Mouse (Mus musculus) MEL (cell line): ENCODE data around the gene Pah. TPM values are rescaled to one million over a fixed set of nuclear protein-coding genes. Genes with fewer than 3 reads are reported as not detected.

Experiments
- DNase-seq: peaks from one replicate; pipeline ENCODE4 v3.0.0; 2011; ENCODE audit warnings: low read depth, low spot score
- H3K27ac ChIP-seq: 2 replicates; pipeline ENCODE4 v1.5.1; 2012; ENCODE audit warnings: low read depth, mild to moderate bottlenecking, control low read depth, low read length, moderate library complexity; ENCODE audit not compliant: control insufficient read depth
- H3K27me3 ChIP-seq, 2 experiments: fragments of 150-350 bp in 1 of 2; sonication (generic) in 1 of 2; 2 replicates each; pipeline ENCODE4 v1.6.1; 2012; ENCODE audit warnings: low read length in 2 of 2, mild to moderate bottlenecking in 2 of 2, improper control_type of control experiment in 1 of 2, moderate library complexity in 1 of 2; ENCODE audit not compliant: insufficient read depth in 2 of 2, control insufficient read depth in 1 of 2
- H3K36me3 ChIP-seq, 2 experiments: 2 replicates each; pipeline ENCODE4 v1.6.1; 2012 to 2014; ENCODE audit warnings: low read length in 2 of 2, improper control_type of control experiment in 1 of 2, inconsistent platforms in 1 of 2, mild to moderate bottlenecking in 1 of 2; ENCODE audit not compliant: insufficient read depth in 2 of 2, control insufficient read depth in 1 of 2
- H3K4me1 ChIP-seq, 2 experiments: fragments of 150-350 bp in 1 of 2; sonication (generic) in 1 of 2; 2 replicates each; pipeline ENCODE4 v1.6.1; 2012; ENCODE audit warnings: low read length in 2 of 2, improper control_type of control experiment in 1 of 2, mild to moderate bottlenecking in 1 of 2; ENCODE audit not compliant: insufficient read depth in 2 of 2, control insufficient read depth in 1 of 2
- H3K4me3 ChIP-seq, 2 experiments: fragments of 150-350 bp in 1 of 2; sonication (generic) in 1 of 2; 2 replicates each; pipeline ENCODE4 v1.5.1; 2012; ENCODE audit warnings: low read depth in 2 of 2, low read length in 2 of 2, mild to moderate bottlenecking in 2 of 2, moderate library complexity in 2 of 2, control low read depth in 1 of 2, improper control_type of control experiment in 1 of 2; ENCODE audit not compliant: control insufficient read depth in 1 of 2, insufficient read depth in 1 of 2
- H3K79me2 ChIP-seq: 2 replicates; pipeline ENCODE4 v1.6.1; 2012; ENCODE audit warnings: mild to moderate bottlenecking, low read length, moderate library complexity; ENCODE audit not compliant: control insufficient read depth, poor library complexity, insufficient read depth
- H3K9ac ChIP-seq: 2 replicates; pipeline ENCODE4 v1.6.1; 2012; ENCODE audit warnings: low read depth, mild to moderate bottlenecking, control low read depth, low read length, moderate library complexity; ENCODE audit not compliant: control insufficient read depth, poor library complexity, severe bottlenecking
- H3K9me3 ChIP-seq: fragments of 150-350 bp; sonication (generic); replicated peaks from 2 replicates; pipeline ENCODE4 v1.6.1; 2012; ENCODE audit warnings: mild to moderate bottlenecking, low read length, improper control_type of control experiment, moderate library complexity; ENCODE audit not compliant: insufficient read depth
- BHLHE40 ChIP-seq: IDR thresholded peaks from 2 replicates; pipeline ENCODE4 v1.6.1; 2012; ENCODE audit warnings: low read depth, mild to moderate bottlenecking, inconsistent platforms, low read length, improper control_type of control experiment, borderline replicate concordance
- CHD1 ChIP-seq: IDR thresholded peaks from 2 replicates; pipeline ENCODE4 v1.6.1; 2012; ENCODE audit warnings: low read depth, mild to moderate bottlenecking, inconsistent platforms, low read length, improper control_type of control experiment
- CHD2 ChIP-seq: IDR thresholded peaks from 2 replicates; pipeline ENCODE4 v1.6.1; 2011; ENCODE audit warnings: low read length, improper control_type of control experiment
- CTCF ChIP-seq, 3 experiments: IDR thresholded peaks in 2 of 3; conservative IDR thresholded peaks in 1 of 3; 2 replicates each; pipeline ENCODE4 v1.5.1; 2011 to 2012; ENCODE audit warnings: low read length in 3 of 3, low read depth in 2 of 3, mild to moderate bottlenecking in 2 of 3, improper control_type of control experiment in 1 of 3, inconsistent platforms in 1 of 3, mixed read lengths in 1 of 3, moderate library complexity in 1 of 3; ENCODE audit not compliant: control insufficient read depth in 1 of 3, insufficient read depth in 1 of 3, poor library complexity in 1 of 3, severe bottlenecking in 1 of 3
- E2F4 ChIP-seq: IDR thresholded peaks from 2 replicates; pipeline ENCODE4 v1.6.1; 2011; ENCODE audit warnings: low read depth, low read length, improper control_type of control experiment, borderline replicate concordance
- JUND ChIP-seq: IDR thresholded peaks from 2 replicates; pipeline ENCODE4 v1.6.1; 2011; ENCODE audit warnings: low read depth, mild to moderate bottlenecking, improper control_type of control experiment, low read length
- KAT2A ChIP-seq: conservative IDR thresholded peaks from 2 replicates; pipeline ENCODE4 v1.6.1; 2012; ENCODE audit warnings: low read depth, low read length, improper control_type of control experiment, inconsistent platforms
- MAX ChIP-seq: IDR thresholded peaks from 2 replicates; pipeline ENCODE4 v1.6.1; 2011; ENCODE audit warnings: low read length, improper control_type of control experiment
- MAZ ChIP-seq: IDR thresholded peaks from 2 replicates; pipeline ENCODE4 v1.6.1; 2012; ENCODE audit warnings: low read depth, mild to moderate bottlenecking, inconsistent platforms, low read length, improper control_type of control experiment
- MEF2A ChIP-seq: IDR thresholded peaks from 2 replicates; pipeline ENCODE4 v1.6.1; 2014; ENCODE audit warnings: low read depth, mild to moderate bottlenecking, inconsistent platforms, low read length, improper control_type of control experiment; ENCODE audit not compliant: poor library complexity, insufficient replicate concordance, severe bottlenecking; ENCODE audit errors: extremely low read depth
- MYB ChIP-seq: IDR thresholded peaks from 2 replicates; pipeline ENCODE4 v1.6.1; 2011; ENCODE audit warnings: mild to moderate bottlenecking, low read depth, low read length, improper control_type of control experiment
- MYC ChIP-seq: IDR thresholded peaks from 2 replicates; pipeline ENCODE4 v1.6.1; 2011; ENCODE audit warnings: low read depth, mild to moderate bottlenecking, low read length, improper control_type of control experiment, moderate library complexity
- NELFE ChIP-seq: IDR thresholded peaks from 2 replicates; pipeline ENCODE4 v1.6.1; 2011; ENCODE audit warnings: low read depth, low read length, improper control_type of control experiment
- NRF1 ChIP-seq: IDR thresholded peaks from 2 replicates; pipeline ENCODE4 v1.6.1; 2014; ENCODE audit warnings: low read depth, mild to moderate bottlenecking, inconsistent platforms, low read length, improper control_type of control experiment, moderate library complexity; ENCODE audit not compliant: poor library complexity, insufficient read depth, severe bottlenecking
- POLR2AphosphoS5 ChIP-seq: IDR thresholded peaks from 2 replicates; pipeline ENCODE4 v1.6.1; 2012; ENCODE audit warnings: low read depth, borderline replicate concordance, mild to moderate bottlenecking, inconsistent platforms, low read length, moderate library complexity, mixed read lengths
- RAD21 ChIP-seq: IDR thresholded peaks from 2 replicates; pipeline ENCODE4 v1.6.1; 2011; ENCODE audit warnings: mild to moderate bottlenecking, low read depth, low read length, improper control_type of control experiment
- RCOR1 ChIP-seq: IDR thresholded peaks from 2 replicates; pipeline ENCODE4 v1.6.1; 2012; ENCODE audit warnings: low read depth, mild to moderate bottlenecking, inconsistent platforms, low read length, improper control_type of control experiment
- SIN3A ChIP-seq: IDR thresholded peaks from 2 replicates; pipeline ENCODE4 v1.6.1; 2012; ENCODE audit warnings: low read length, improper control_type of control experiment, inconsistent platforms
- SMC3 ChIP-seq: IDR thresholded peaks from 2 replicates; pipeline ENCODE4 v1.6.1; 2011; ENCODE audit warnings: low read depth, low read length, improper control_type of control experiment
- TAL1 ChIP-seq: IDR thresholded peaks from 2 replicates; pipeline ENCODE4 v1.6.1; 2012; ENCODE audit warnings: mild to moderate bottlenecking, inconsistent platforms, low read length, moderate library complexity, mixed read lengths
- TBP ChIP-seq: IDR thresholded peaks from 2 replicates; pipeline ENCODE4 v1.8.0; 2011; ENCODE audit warnings: low read depth, low read length, improper control_type of control experiment
- TCF12 ChIP-seq: IDR thresholded peaks from 2 replicates; pipeline ENCODE4 v1.6.1; 2014; ENCODE audit warnings: low read depth, mild to moderate bottlenecking, inconsistent platforms, low read length, improper control_type of control experiment, moderate library complexity
- USF1 ChIP-seq: IDR thresholded peaks from 2 replicates; pipeline ENCODE4 v1.6.1; 2014; ENCODE audit warnings: low read depth, mild to moderate bottlenecking, inconsistent platforms, low read length, improper control_type of control experiment, moderate library complexity
- USF2 ChIP-seq, 2 experiments: IDR thresholded peaks; 2 replicates each; pipeline ENCODE4 v1.6.1; 2011 to 2012; ENCODE audit warnings: improper control_type of control experiment in 2 of 2, low read length in 2 of 2, borderline replicate concordance in 1 of 2, inconsistent platforms in 1 of 2, low read depth in 1 of 2, mild to moderate bottlenecking in 1 of 2; ENCODE audit not compliant: insufficient read depth in 1 of 2
- ZKSCAN1 ChIP-seq: IDR thresholded peaks from 2 replicates; pipeline ENCODE4 v1.6.1; 2012; ENCODE audit warnings: low read depth, mild to moderate bottlenecking, inconsistent platforms, low read length, improper control_type of control experiment, moderate library complexity
- ZMIZ1 ChIP-seq: IDR thresholded peaks from 2 replicates; pipeline ENCODE4 v1.6.1; 2012; ENCODE audit warnings: low read depth, mild to moderate bottlenecking, inconsistent platforms, low read length, improper control_type of control experiment, moderate library complexity
- polyA plus RNA-seq, 2 experiments: library from polyadenylated mRNA; stranded (reverse) in 1 of 2; unstranded in 1 of 2; fragments of >175 nt in 1 of 2; fragments of >200 nt in 1 of 2; gene quantifications; 2 replicates each; pipeline versions ENCODE4 v1.2.1 to v1.2.4; 2012; ENCODE audit warnings: low replicate concordance in 2 of 2, low read depth in 1 of 2; ENCODE audit not compliant: insufficient read length in 2 of 2, insufficient read depth in 1 of 2, missing spikeins in 1 of 2
- total RNA-seq: library from RNA; depleted of rRNA; stranded (reverse); fragments of 300-350 nt; gene quantifications from 2 replicates; pipeline ENCODE4 v1.2.3, GENCODE M21; 2012

The Pah gene
- total and polyA plus RNA-seq, 3 experiments: not detected

- no peaks in the 10 kb centered on the region for H3K27me3 ChIP-seq
These were observed 27.0 kb upstream of the Pah start for GRCm38 (mm10) chr10:87494596-87494995.

GRCm38 (mm10) chr10:87497056-87497455 is 24.5 kb upstream of the Pah start:
- H3K79me2 ChIP-seq: no peaks in the 10 kb centered on the region
- H3K9ac ChIP-seq: no peak overlapping the region
- H3K9me3 ChIP-seq: no peaks in the 10 kb centered on the region
- H3K4me1 ChIP-seq: no peaks in the 10 kb centered on the region
- no peak overlapping the region for H3K27ac ChIP-seq
- H3K4me3 ChIP-seq: no peak overlapping the region
- TF ChIP-seq SIN3A (no peak), MEF2A (no peak), CHD2 (no peak), NELFE (no peak), BHLHE40 (no peak), TCF12 (no peak), POLR2AphosphoS5 (no peak), KAT2A (no peak), JUND (no peak), MAX (no peak), SMC3 (no peak), CHD1 (no peak), CTCF (IDR thresholded peaks at IDR 0.05 in 2 of 3, conservative IDR thresholded peaks at IDR 0.05 in 1 of 3; ENCODE audit: control insufficient read depth in 1 of 3, insufficient read depth in 1 of 3, low read depth in 2 of 3, low read length in 3 of 3, poor library complexity in 1 of 3, severe bottlenecking in 1 of 3) (no peak), RCOR1 (no peak), TAL1 (no peak), NRF1 (no peak), USF2 (IDR thresholded peaks at IDR 0.05; ENCODE audit: borderline replicate concordance in 1 of 2, insufficient read depth in 1 of 2, low read depth in 1 of 2, low read length in 2 of 2) (no peak), MYC (no peak), RAD21 (no peak), USF1 (no peak)
- no peaks in the 10 kb centered on the region for H3K36me3 ChIP-seq
- H3K27me3 ChIP-seq: no peaks in the 10 kb centered on the region
- no peak for DNase-seq

More at GRCm38 (mm10) chr10:87494596-87494995, 27.0 kb upstream of the Pah start:
- no peaks in the 10 kb centered on the region for H3K4me1 ChIP-seq
- H3K9me3 ChIP-seq: no peaks in the 10 kb centered on the region
- H3K79me2 ChIP-seq: no peaks in the 10 kb centered on the region
- H3K4me3 ChIP-seq: no peak overlapping the region
- H3K36me3 ChIP-seq: no peaks in the 10 kb centered on the region
- no peak overlapping the region for H3K9ac ChIP-seq
- H3K27ac ChIP-seq: no peak overlapping the region
- no peak for DNase-seq
- no peak for TF ChIP-seq RCOR1
- no peak for TF ChIP-seq MYB
- no peak for TF ChIP-seq ZMIZ1
- no peak for TF ChIP-seq JUND
- no peak for TF ChIP-seq ZKSCAN1
- TF ChIP-seq MAZ: no peak
- no peak for TF ChIP-seq TAL1
- no peak for TF ChIP-seq BHLHE40
- TF ChIP-seq MYC: no peak
- TF ChIP-seq CHD1: no peak
- no peak for TF ChIP-seq USF2 (IDR thresholded peaks at IDR 0.05; ENCODE audit: borderline replicate concordance in 1 of 2, insufficient read depth in 1 of 2, low read depth in 1 of 2, low read length in 2 of 2)
- TF ChIP-seq SMC3: no peak
- TF ChIP-seq KAT2A: no peak
- no peak for TF ChIP-seq TBP
- no peak for TF ChIP-seq E2F4
- TF ChIP-seq POLR2AphosphoS5: no peak
- TF ChIP-seq SIN3A: no peak
